Mouse (Mus musculus): ENCODE results near the gene Slc38a7.

DNA sequence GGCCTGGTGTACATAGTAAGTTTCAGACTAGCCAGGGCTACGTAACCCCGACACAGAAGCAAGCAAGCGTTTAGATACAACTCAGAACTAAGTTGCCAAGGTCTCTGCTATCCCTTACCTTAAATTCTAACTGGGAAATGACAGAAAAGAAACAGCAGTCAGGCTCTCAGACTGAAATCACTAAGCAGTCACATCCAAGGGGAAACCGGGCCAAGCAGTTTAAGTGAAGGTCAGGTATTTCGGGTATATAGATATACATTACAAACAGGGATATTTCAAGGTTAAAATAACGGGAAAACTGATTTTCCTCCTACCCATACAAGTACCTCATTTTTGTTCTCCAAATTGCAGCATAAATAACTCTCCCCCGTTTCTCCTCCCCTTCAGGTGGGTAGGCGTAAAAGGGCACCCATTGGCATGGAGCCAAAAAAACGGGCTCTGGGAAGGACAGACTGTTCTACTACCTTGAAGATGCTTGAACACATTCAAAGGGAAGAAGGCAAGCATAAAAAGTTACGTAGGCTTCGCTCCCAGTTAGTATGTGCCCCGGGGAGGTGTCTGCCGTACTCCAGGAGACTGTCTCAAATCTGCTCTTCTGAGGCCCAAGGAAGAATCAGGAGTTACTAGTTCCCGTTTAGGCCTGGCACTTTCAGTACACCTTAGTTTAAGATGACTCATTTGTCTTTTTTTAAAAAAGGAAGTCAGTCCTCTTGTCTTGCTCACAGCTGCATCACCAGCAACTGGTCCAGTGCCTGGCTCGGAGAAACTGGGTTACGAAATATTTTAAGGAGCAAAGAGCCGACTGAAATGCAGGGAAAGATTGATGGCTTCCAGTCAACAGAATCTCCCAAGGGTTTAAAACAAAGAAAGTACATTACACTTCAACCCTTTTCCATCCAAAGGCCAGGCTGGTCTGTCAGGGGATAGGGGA, 33.6 kb upstream of the Slc38a7 start:
- no peak for TF ChIP-seq CTCF (IDR thresholded peaks at IDR 0.05; ENCODE audit: control insufficient read depth, insufficient read depth, insufficient read length)
- no peak for TF ChIP-seq MYOG (IDR thresholded peaks at IDR 0.05; ENCODE audit: control insufficient read depth, extremely low read depth, insufficient read length)
- no peak for TF ChIP-seq USF1 (IDR thresholded peaks at IDR 0.05; ENCODE audit: low read depth)
- no peak for TF ChIP-seq FOSL1 (IDR thresholded peaks at IDR 0.05; ENCODE audit: insufficient read depth, low read length, poor library complexity, severe bottlenecking)
